Mouse (Mus musculus): ENCODE measurements at regions not wholly inside any gene's neighbourhood (a gene's known extent, or its start where the extent isn't known, plus 50 kb on each side); places are given as distances from the start of the nearest gene placed in this dataset.

DNA sequence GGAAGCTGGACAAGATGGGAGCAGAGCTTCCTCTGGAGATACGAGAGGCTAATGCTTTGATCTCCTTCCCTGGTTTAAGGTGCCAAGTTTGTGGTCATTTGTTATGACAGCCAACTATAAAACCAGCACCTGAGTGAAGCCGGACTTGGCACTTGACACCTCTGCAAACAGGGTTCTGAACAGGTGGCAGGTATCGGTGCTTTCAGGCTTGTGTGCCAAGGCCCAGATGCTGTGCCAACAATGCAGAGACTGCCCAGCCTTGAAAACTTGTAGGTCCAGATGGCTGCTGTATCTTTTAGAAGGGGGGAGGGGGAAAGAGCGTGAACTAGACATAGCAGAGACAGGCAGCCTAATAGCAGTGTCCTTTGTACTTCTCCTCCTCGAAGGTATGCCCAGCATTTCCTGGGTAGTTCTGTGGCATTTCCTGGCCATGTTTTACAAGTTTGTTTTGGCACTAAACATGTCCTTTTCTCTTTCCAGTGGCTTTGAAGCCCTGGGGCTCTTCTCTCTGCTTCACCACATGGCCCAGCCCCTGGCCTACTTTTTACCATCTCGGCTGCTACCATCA lies 196.3 kb upstream of the Maf start:
- no peak for TF ChIP-seq POLR2A (IDR thresholded peaks at IDR 0.05; ENCODE audit: control insufficient read depth, low read depth, low read length)
- no peak for TF ChIP-seq CTCF (IDR thresholded peaks at IDR 0.05; ENCODE audit: control insufficient read depth, insufficient read depth, insufficient replicate concordance, low read depth, low read length)
